Mouse (Mus musculus) MEL (cell line): ENCODE measurements at regions not wholly inside any gene's neighbourhood (a gene's known extent, or its start where the extent isn't known, plus 50 kb on each side); places are given as distances from the start of the nearest gene placed in this dataset.

Experiments
- DNase-seq: peaks from one replicate; pipeline ENCODE4 v3.0.0; 2011; ENCODE audit warnings: low read depth, low spot score
- H3K27ac ChIP-seq: 2 replicates; pipeline ENCODE4 v1.5.1; 2012; ENCODE audit warnings: low read depth, mild to moderate bottlenecking, control low read depth, low read length, moderate library complexity; ENCODE audit not compliant: control insufficient read depth
- H3K27me3 ChIP-seq, 2 experiments: fragments of 150-350 bp in 1 of 2; sonication (generic) in 1 of 2; 2 replicates each; pipeline ENCODE4 v1.6.1; 2012; ENCODE audit warnings: low read length in 2 of 2, mild to moderate bottlenecking in 2 of 2, improper control_type of control experiment in 1 of 2, moderate library complexity in 1 of 2; ENCODE audit not compliant: insufficient read depth in 2 of 2, control insufficient read depth in 1 of 2
- H3K36me3 ChIP-seq, 2 experiments: 2 replicates each; pipeline ENCODE4 v1.6.1; 2012 to 2014; ENCODE audit warnings: low read length in 2 of 2, improper control_type of control experiment in 1 of 2, inconsistent platforms in 1 of 2, mild to moderate bottlenecking in 1 of 2; ENCODE audit not compliant: insufficient read depth in 2 of 2, control insufficient read depth in 1 of 2
- H3K4me1 ChIP-seq, 2 experiments: fragments of 150-350 bp in 1 of 2; sonication (generic) in 1 of 2; 2 replicates each; pipeline ENCODE4 v1.6.1; 2012; ENCODE audit warnings: low read length in 2 of 2, improper control_type of control experiment in 1 of 2, mild to moderate bottlenecking in 1 of 2; ENCODE audit not compliant: insufficient read depth in 2 of 2, control insufficient read depth in 1 of 2
- H3K4me3 ChIP-seq, 2 experiments: fragments of 150-350 bp in 1 of 2; sonication (generic) in 1 of 2; 2 replicates each; pipeline ENCODE4 v1.5.1; 2012; ENCODE audit warnings: low read depth in 2 of 2, low read length in 2 of 2, mild to moderate bottlenecking in 2 of 2, moderate library complexity in 2 of 2, control low read depth in 1 of 2, improper control_type of control experiment in 1 of 2; ENCODE audit not compliant: control insufficient read depth in 1 of 2, insufficient read depth in 1 of 2
- H3K79me2 ChIP-seq: 2 replicates; pipeline ENCODE4 v1.6.1; 2012; ENCODE audit warnings: mild to moderate bottlenecking, low read length, moderate library complexity; ENCODE audit not compliant: control insufficient read depth, poor library complexity, insufficient read depth
- H3K9ac ChIP-seq: 2 replicates; pipeline ENCODE4 v1.6.1; 2012; ENCODE audit warnings: low read depth, mild to moderate bottlenecking, control low read depth, low read length, moderate library complexity; ENCODE audit not compliant: control insufficient read depth, poor library complexity, severe bottlenecking
- H3K9me3 ChIP-seq: fragments of 150-350 bp; sonication (generic); replicated peaks from 2 replicates; pipeline ENCODE4 v1.6.1; 2012; ENCODE audit warnings: mild to moderate bottlenecking, low read length, improper control_type of control experiment, moderate library complexity; ENCODE audit not compliant: insufficient read depth
- CHD1 ChIP-seq: IDR thresholded peaks from 2 replicates; pipeline ENCODE4 v1.6.1; 2012; ENCODE audit warnings: low read depth, mild to moderate bottlenecking, inconsistent platforms, low read length, improper control_type of control experiment
- CHD2 ChIP-seq: IDR thresholded peaks from 2 replicates; pipeline ENCODE4 v1.6.1; 2011; ENCODE audit warnings: low read length, improper control_type of control experiment
- ELF1 ChIP-seq: IDR thresholded peaks from 2 replicates; pipeline ENCODE4 v1.6.1; 2014; ENCODE audit warnings: low read depth, mild to moderate bottlenecking, inconsistent platforms, low read length, improper control_type of control experiment, moderate library complexity
- EP300 ChIP-seq, 2 experiments: IDR thresholded peaks; 2 replicates each; pipeline ENCODE4 v1.6.1; 2011; ENCODE audit warnings: improper control_type of control experiment in 2 of 2, low read length in 2 of 2, low read depth in 1 of 2, mild to moderate bottlenecking in 1 of 2
- ETS1 ChIP-seq: IDR thresholded peaks from 2 replicates; pipeline ENCODE4 v1.6.1; 2012; ENCODE audit warnings: low read depth, mild to moderate bottlenecking, inconsistent platforms, low read length, improper control_type of control experiment, moderate library complexity
- HCFC1 ChIP-seq: IDR thresholded peaks from 2 replicates; pipeline ENCODE4 v1.6.1; 2012; ENCODE audit warnings: low read depth, mild to moderate bottlenecking, inconsistent platforms, low read length, improper control_type of control experiment, moderate library complexity
- MAX ChIP-seq: IDR thresholded peaks from 2 replicates; pipeline ENCODE4 v1.6.1; 2011; ENCODE audit warnings: low read length, improper control_type of control experiment
- MAZ ChIP-seq: IDR thresholded peaks from 2 replicates; pipeline ENCODE4 v1.6.1; 2012; ENCODE audit warnings: low read depth, mild to moderate bottlenecking, inconsistent platforms, low read length, improper control_type of control experiment
- MXI1 ChIP-seq: IDR thresholded peaks from 2 replicates; pipeline ENCODE4 v1.6.1; 2011; ENCODE audit warnings: mild to moderate bottlenecking, low read depth, low read length, improper control_type of control experiment
- MYC ChIP-seq: IDR thresholded peaks from 2 replicates; pipeline ENCODE4 v1.6.1; 2011; ENCODE audit warnings: low read depth, mild to moderate bottlenecking, low read length, improper control_type of control experiment, moderate library complexity
- NELFE ChIP-seq: IDR thresholded peaks from 2 replicates; pipeline ENCODE4 v1.6.1; 2011; ENCODE audit warnings: low read depth, low read length, improper control_type of control experiment
- NRF1 ChIP-seq: IDR thresholded peaks from 2 replicates; pipeline ENCODE4 v1.6.1; 2014; ENCODE audit warnings: low read depth, mild to moderate bottlenecking, inconsistent platforms, low read length, improper control_type of control experiment, moderate library complexity; ENCODE audit not compliant: poor library complexity, insufficient read depth, severe bottlenecking
- POLR2AphosphoS2 ChIP-seq: IDR thresholded peaks from 2 replicates; pipeline ENCODE4 v1.6.1; 2011; ENCODE audit warnings: low read length, improper control_type of control experiment
- POLR2AphosphoS5 ChIP-seq: IDR thresholded peaks from 2 replicates; pipeline ENCODE4 v1.6.1; 2012; ENCODE audit warnings: low read depth, borderline replicate concordance, mild to moderate bottlenecking, inconsistent platforms, low read length, moderate library complexity, mixed read lengths
- RAD21 ChIP-seq: IDR thresholded peaks from 2 replicates; pipeline ENCODE4 v1.6.1; 2011; ENCODE audit warnings: mild to moderate bottlenecking, low read depth, low read length, improper control_type of control experiment
- SIN3A ChIP-seq: IDR thresholded peaks from 2 replicates; pipeline ENCODE4 v1.6.1; 2012; ENCODE audit warnings: low read length, improper control_type of control experiment, inconsistent platforms
- SMC3 ChIP-seq: IDR thresholded peaks from 2 replicates; pipeline ENCODE4 v1.6.1; 2011; ENCODE audit warnings: low read depth, low read length, improper control_type of control experiment
- TAL1 ChIP-seq: IDR thresholded peaks from 2 replicates; pipeline ENCODE4 v1.6.1; 2012; ENCODE audit warnings: mild to moderate bottlenecking, inconsistent platforms, low read length, moderate library complexity, mixed read lengths
- TBP ChIP-seq: IDR thresholded peaks from 2 replicates; pipeline ENCODE4 v1.8.0; 2011; ENCODE audit warnings: low read depth, low read length, improper control_type of control experiment
- UBTF ChIP-seq: IDR thresholded peaks from 2 replicates; pipeline ENCODE4 v1.6.1; 2012; ENCODE audit warnings: low read depth, mild to moderate bottlenecking, inconsistent platforms, low read length, improper control_type of control experiment, moderate library complexity, borderline replicate concordance; ENCODE audit not compliant: insufficient read depth
- USF2 ChIP-seq, 2 experiments: IDR thresholded peaks; 2 replicates each; pipeline ENCODE4 v1.6.1; 2011 to 2012; ENCODE audit warnings: improper control_type of control experiment in 2 of 2, low read length in 2 of 2, borderline replicate concordance in 1 of 2, inconsistent platforms in 1 of 2, low read depth in 1 of 2, mild to moderate bottlenecking in 1 of 2; ENCODE audit not compliant: insufficient read depth in 1 of 2
- ZC3H11A ChIP-seq: IDR thresholded peaks from 2 replicates; pipeline ENCODE4 v1.6.1; 2012; ENCODE audit warnings: low read depth, mild to moderate bottlenecking, inconsistent platforms, low read length, improper control_type of control experiment
- ZKSCAN1 ChIP-seq: IDR thresholded peaks from 2 replicates; pipeline ENCODE4 v1.6.1; 2012; ENCODE audit warnings: low read depth, mild to moderate bottlenecking, inconsistent platforms, low read length, improper control_type of control experiment, moderate library complexity

- Histone ChIP-seq H3K4me1 (no peaks in the 10 kb centered on the region), H3K4me3 (no peak overlapping the region), H3K9me3 (no peaks in the 10 kb centered on the region), H3K27ac (no peak overlapping the region), H3K79me2 (no peaks in the 10 kb centered on the region), H3K9ac (no peak overlapping the region), H3K27me3 (no peaks in the 10 kb centered on the region), H3K36me3 (no peaks in the 10 kb centered on the region)
- no peak for DNase-seq
- TF ChIP-seq CHD2 (no peak), ELF1 (no peak), UBTF (no peak), TAL1 (no peak), SMC3 (no peak), MXI1 (no peak), HCFC1 (no peak), POLR2AphosphoS5 (no peak)
Observed at GRCm38 (mm10) chr6:112057895-112058294, 215.7 kb upstream of the Lmcd1 start.

GRCm38 (mm10) chr6:112062956-112063355, 210.6 kb upstream of the Lmcd1 start:
- H3K4me1 ChIP-seq, result no peaks in the 10 kb centered on the region
- H3K4me3 ChIP-seq, result no peak overlapping the region
- TF ChIP-seq ETS1, result no peak
- no peak for TF ChIP-seq EP300 (IDR thresholded peaks at IDR 0.05; ENCODE audit: low read depth in 1 of 2, low read length in 2 of 2)
- TF ChIP-seq CHD2, result no peak
- no peak for TF ChIP-seq MYC
- TF ChIP-seq ZC3H11A, result no peak
- no peak for TF ChIP-seq HCFC1
- TF ChIP-seq SMC3, result no peak
- TF ChIP-seq RAD21, result no peak
- no peak for TF ChIP-seq MAX
- TF ChIP-seq USF2 (IDR thresholded peaks at IDR 0.05; ENCODE audit: borderline replicate concordance in 1 of 2, insufficient read depth in 1 of 2, low read depth in 1 of 2, low read length in 2 of 2), result no peak
- TF ChIP-seq POLR2AphosphoS5, result no peak
- TF ChIP-seq POLR2AphosphoS2, result no peak
- TF ChIP-seq NRF1, result no peak
- no peak for TF ChIP-seq SIN3A
- TF ChIP-seq MXI1, result no peak
- TF ChIP-seq ZKSCAN1, result no peak
- no peak for TF ChIP-seq TBP
- TF ChIP-seq MAZ, result no peak
- no peak for TF ChIP-seq NELFE
- no peak for TF ChIP-seq CHD1
- H3K9me3 ChIP-seq, result no peaks in the 10 kb centered on the region
- no peak overlapping the region for H3K9ac ChIP-seq
- H3K27me3 ChIP-seq, result no peaks in the 10 kb centered on the region
- H3K79me2 ChIP-seq, result no peaks in the 10 kb centered on the region
- no peaks in the 10 kb centered on the region for H3K36me3 ChIP-seq
- H3K27ac ChIP-seq, result no peak overlapping the region
- no peak for DNase-seq
